Mouse (Mus musculus): ENCODE measurements at regions not wholly inside any gene's neighbourhood (a gene's known extent, or its start where the extent isn't known, plus 50 kb on each side); places are given as distances from the start of the nearest gene placed in this dataset.

DNA sequence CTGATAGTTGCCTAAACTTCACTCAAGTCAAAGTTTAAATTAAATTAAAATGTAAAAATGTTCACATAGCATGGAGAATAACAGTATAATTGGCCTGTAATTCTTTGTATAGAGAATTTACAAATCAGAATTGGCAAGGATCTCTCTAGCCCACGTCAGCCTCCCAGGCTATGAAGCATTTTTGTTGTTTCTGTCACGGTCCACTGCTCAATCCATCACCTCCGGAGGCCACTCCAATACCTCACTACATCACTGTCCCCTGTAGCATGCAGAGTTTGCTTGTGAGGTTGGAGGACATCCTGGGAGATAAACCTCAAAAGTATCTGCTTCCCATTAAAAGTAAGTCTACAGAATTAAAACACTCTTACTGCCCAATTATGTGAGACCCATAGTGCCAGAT is 87.6 kb upstream of the Gm12728 start:
- TF ChIP-seq CTCF (IDR thresholded peaks at IDR 0.05; ENCODE audit: borderline replicate concordance, extremely low read depth, insufficient read depth, insufficient read length) (no peak), POLR2A (IDR thresholded peaks at IDR 0.05; ENCODE audit: borderline replicate concordance, extremely low read depth, insufficient read depth, insufficient read length, poor library complexity, severe bottlenecking) (no peak)

All from brain, embryonic 14.5 days (tissue).